Mouse (Mus musculus) cerebellum, adult 2 months (tissue): ENCODE data around the gene Hpf1. TPM values are rescaled to one million over a fixed set of nuclear protein-coding genes. Genes with fewer than 3 reads are reported as not detected.

Experiments used
- DNase-seq, 2 experiments: peaks; one replicate each; pipeline ENCODE4 v3.0.0; 2021
- H3K27ac ChIP-seq: fragments of 200-500 bp; 2 replicates; pipeline ENCODE4 v1.5.1; 2012; ENCODE audit warnings: low read length, control low read depth, inconsistent platforms; ENCODE audit not compliant: insufficient read depth
- H3K27me3 ChIP-seq: fragments of 200-500 bp; 2 replicates; pipeline ENCODE4 v1.6.1; 2012; ENCODE audit warnings: inconsistent platforms, mild to moderate bottlenecking, low read length, moderate library complexity; ENCODE audit not compliant: control insufficient read depth, insufficient read depth
- H3K4me1 ChIP-seq: fragments of 200-500 bp; 2 replicates; pipeline ENCODE4 v1.6.1; 2011; ENCODE audit warnings: low read length; ENCODE audit not compliant: control insufficient read depth, insufficient read depth
- H3K4me3 ChIP-seq: fragments of 200-500 bp; replicated peaks from 2 replicates; pipeline ENCODE3; 2011; ENCODE audit warnings: mild to moderate bottlenecking, low read depth, low read length, control low read depth; ENCODE audit not compliant: insufficient read depth
- CTCF ChIP-seq: fragments of 200-500 bp; IDR thresholded peaks from 2 replicates; pipeline ENCODE4 v1.5.1; 2011; ENCODE audit warnings: low read depth, mild to moderate bottlenecking, control low read depth, low read length, moderate library complexity, borderline replicate concordance; ENCODE audit not compliant: insufficient read depth
- POLR2A ChIP-seq: fragments of 200-500 bp; IDR thresholded peaks from 2 replicates; pipeline ENCODE4 v1.6.1; 2011; ENCODE audit warnings: low read length, control low read depth, borderline replicate concordance; ENCODE audit not compliant: insufficient read depth
- WGBS: fragments of 180-500 bp; shearing (Covaris S2); methylation state at CpG from one replicate; pipeline ENCODE4 v1.1.7; 2018; 5-methylcytosine and 5-hydroxymethylcytosine counted together
- polyA plus RNA-seq: library from polyadenylated mRNA; depleted of rRNA; stranded (reverse); fragments of >200 nt; gene quantifications from 2 replicates; pipeline ENCODE4 v1.2.3, GENCODE M21; 2012

The Hpf1 gene
- polyA plus RNA-seq, 1 experiment, result 50.4 TPM

- no peak for TF ChIP-seq CTCF
- TF ChIP-seq POLR2A, result no peak
- Histone ChIP-seq H3K4me1 (no peaks in the 10 kb centered on the region), H3K4me3 (no peak overlapping the region), H3K27ac (no peak overlapping the region), H3K27me3 (no peaks in the 10 kb centered on the region)
- 62% methylated on average over 10 of the region's 10 CpGs for WGBS
- no peak for DNase-seq
Observed at GRCm38 (mm10) chr8:60912554-60912953, 22.3 kb downstream of the Hpf1 start.

GRCm38 (mm10) chr8:60919069-60919468, 28.9 kb downstream of the Hpf1 start:
- Histone ChIP-seq H3K27ac (no peak overlapping the region), H3K27me3 (no peaks in the 10 kb centered on the region), H3K4me3 (no peak overlapping the region), H3K4me1 (no peaks in the 10 kb centered on the region)
- DNase-seq, result no peak
- TF ChIP-seq POLR2A (no peak), CTCF (no peak)
- 91% methylated on average over 3 of the region's 3 CpGs for WGBS

- Histone ChIP-seq H3K27ac (no peak overlapping the region), H3K27me3 (no peaks in the 10 kb centered on the region), H3K4me3 (no peak overlapping the region), H3K4me1 (no peaks in the 10 kb centered on the region)
- DNase-seq, result no peak
- TF ChIP-seq CTCF, result no peak
- no peak for TF ChIP-seq POLR2A
- WGBS, result 95% methylated on average over 4 of the region's 4 CpGs
Observed at GRCm38 (mm10) chr8:60920176-60920575, 30.0 kb downstream of the Hpf1 start.

GRCm38 (mm10) chr8:60933617-60934016, 43.4 kb downstream of the Hpf1 start:
- H3K27me3 ChIP-seq, result no peaks in the 10 kb centered on the region
- H3K27ac ChIP-seq, result no peak overlapping the region
- DNase-seq, result no peak
- H3K4me3 ChIP-seq, result no peak overlapping the region
- H3K4me1 ChIP-seq, result no peaks in the 10 kb centered on the region
- TF ChIP-seq POLR2A (no peak), CTCF (no peak)

- no peak overlapping the region for H3K27ac ChIP-seq
- WGBS, result 55% methylated on average over 3 of the region's 3 CpGs
- H3K27me3 ChIP-seq, result no peaks in the 10 kb centered on the region
- no peak overlapping the region for H3K4me3 ChIP-seq
- TF ChIP-seq CTCF (no peak), POLR2A (no peak)
- DNase-seq, result no peak
- H3K4me1 ChIP-seq, result no peaks in the 10 kb centered on the region
Observed at GRCm38 (mm10) chr8:60938717-60939424, 48.7 kb downstream of the Hpf1 start.

- DNase-seq, result no peak
- TF ChIP-seq POLR2A (no peak), CTCF (no peak)
- H3K27me3 ChIP-seq, result no peaks in the 10 kb centered on the region
- H3K27ac ChIP-seq, result no peak overlapping the region
- H3K4me1 ChIP-seq, result no peaks in the 10 kb centered on the region
- 97% methylated on average over 2 of the region's 2 CpGs for WGBS
- H3K4me3 ChIP-seq, result no peak overlapping the region
Observed at GRCm38 (mm10) chr8:60942867-60943266, 52.6 kb downstream of the Hpf1 start.

GRCm38 (mm10) chr8:60947503-60947902, 57.3 kb downstream of the Hpf1 start:
- TF ChIP-seq CTCF, result no peak
- TF ChIP-seq POLR2A, result no peak
- no peak overlapping the region for H3K4me3 ChIP-seq
- H3K27me3 ChIP-seq, result no peaks in the 10 kb centered on the region; the same call in 1 of the 2 replicates
- no peak for DNase-seq
- H3K4me1 ChIP-seq, result peaks cover 7% of the 10 kb centered on the region; the same call in 1 of the 2 replicates
- no peak overlapping the region for H3K27ac ChIP-seq

GRCm38 (mm10) chr8:60949859-60950258, 59.6 kb downstream of the Hpf1 start:
- H3K4me1 ChIP-seq, result peaks cover 7% of the 10 kb centered on the region; the same call in 1 of the 2 replicates
- TF ChIP-seq POLR2A (no peak), CTCF (no peak)
- H3K27ac ChIP-seq, result no peak overlapping the region
- WGBS, result 24% methylated on average over 4 of the region's 4 CpGs
- no peak for DNase-seq
- H3K4me3 ChIP-seq, result no peak overlapping the region
- H3K27me3 ChIP-seq, result no peaks in the 10 kb centered on the region; the same call in 1 of the 2 replicates
